Mouse (Mus musculus): Measurements from ENCODE around the gene Lypd4.

DNA sequence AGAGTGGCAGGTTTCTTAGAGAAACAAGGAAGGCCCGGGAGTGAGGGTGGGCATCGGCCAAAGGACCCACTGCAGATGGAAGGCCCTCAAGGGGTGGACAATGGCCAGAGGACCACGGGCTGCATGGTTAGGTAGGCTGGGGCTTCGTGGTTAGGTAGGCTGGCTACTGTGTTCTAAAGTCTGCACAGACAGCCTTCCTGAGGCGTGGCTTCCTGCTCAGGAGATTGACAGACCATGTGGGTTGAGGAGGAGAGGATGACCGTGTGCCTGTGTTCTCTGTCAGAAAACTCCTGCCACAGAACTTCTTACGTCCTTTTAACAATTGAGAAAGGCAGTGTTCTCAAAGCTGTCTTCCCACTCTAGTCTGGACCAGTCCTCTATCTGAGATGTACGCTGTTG lies 30.3 kb downstream of the Lypd4 start:
- TF ChIP-seq EP300 (IDR thresholded peaks at IDR 0.05; ENCODE audit: low read depth) = no peak
- no peak for TF ChIP-seq CTCF (IDR thresholded peaks at IDR 0.05; ENCODE audit: low read depth)

All from liver, embryonic 14.5 days (tissue).